Mouse (Mus musculus): ENCODE results near the gene Gm49320. TPM values are rescaled to one million over a fixed set of nuclear protein-coding genes. Genes with fewer than 3 reads are reported as not detected.

The Gm49320 gene
- polyA plus RNA-seq, 1 experiment from 2014 or later, result 1.1 TPM

- no peak for DNase-seq (ENCODE audit: low spot score)
- 16% methylated on average over 31 of the region's 44 CpGs for WGBS
- peak overlapping the region; percentile 30; the same call in 1 of the 2 replicates for H3K9ac ChIP-seq (ENCODE audit: low read depth, low read length)
Observed at GRCm38 (mm10) chr8:4206182-4207015, 32.3 kb upstream of the Gm49320 start.

GRCm38 (mm10) chr8:4207016-4207350, 31.7 kb upstream of the Gm49320 start:
- peak; percentile 4; the same call in 1 of the 2 replicates for ATAC-seq (ENCODE audit: low read depth)

More at GRCm38 (mm10) chr8:4206182-4207015, 32.3 kb upstream of the Gm49320 start:
- H3K4me2 ChIP-seq (ENCODE audit: low read depth, low read length), result peak overlapping the region; percentile 26
- H3K27ac ChIP-seq (replicated peaks; ENCODE audit: low read depth, low read length), result no peak overlapping the region
- no peak overlapping the region for H3K4me3 ChIP-seq (ENCODE audit: low read depth, low read length)
- H3K4me1 ChIP-seq (ENCODE audit: control insufficient read depth, insufficient read depth, low read length), result no peaks in the 10 kb centered on the region
- peak; percentile 31 for ATAC-seq (ENCODE audit: low read depth)
- H3K36me3 ChIP-seq (ENCODE audit: control insufficient read depth, insufficient read depth, low read length), result peaks cover 26% of the 10 kb centered on the region
- H3K9me3 ChIP-seq (ENCODE audit: control insufficient read depth, low read length), result no peaks in the 10 kb centered on the region
- peaks cover 34% of the 10 kb centered on the region for H3K27me3 ChIP-seq (replicated peaks; ENCODE audit: control insufficient read depth, insufficient read depth, low read length)

GRCm38 (mm10) chr8:4211097-4211496, 27.6 kb upstream of the Gm49320 start:
- DNase-seq (ENCODE audit: low spot score) (no peak), ATAC-seq (ENCODE audit: low read depth) (no peak)
- peaks cover 18% of the 10 kb centered on the region for H3K4me1 ChIP-seq (ENCODE audit: control insufficient read depth, insufficient read depth, low read length)
- H3K27me3 ChIP-seq (replicated peaks; ENCODE audit: control insufficient read depth, insufficient read depth, low read length), result peaks cover 33% of the 10 kb centered on the region
- H3K9ac ChIP-seq (ENCODE audit: low read depth, low read length), result no peak overlapping the region
- peaks cover 12% of the 10 kb centered on the region; the same call in 1 of the 2 replicates for H3K36me3 ChIP-seq (ENCODE audit: control insufficient read depth, insufficient read depth, low read length)
- WGBS, result 75% methylated on average over 6 of the region's 6 CpGs
- H3K9me3 ChIP-seq (ENCODE audit: control insufficient read depth, low read length), result no peaks in the 10 kb centered on the region
- H3K27ac ChIP-seq (replicated peaks; ENCODE audit: low read depth, low read length), result no peak overlapping the region
- no peak overlapping the region for H3K4me3 ChIP-seq (ENCODE audit: low read depth, low read length)
- no peak overlapping the region for H3K4me2 ChIP-seq (ENCODE audit: low read depth, low read length)

More at GRCm38 (mm10) chr8:4207016-4207350, 31.7 kb upstream of the Gm49320 start:
- H3K36me3 ChIP-seq (ENCODE audit: control insufficient read depth, insufficient read depth, low read length), result peaks cover 26% of the 10 kb centered on the region
- 0 out of 2 replicates have a peak overlapping the region, but pooled peaks have one; percentile 30 for H3K9ac ChIP-seq (ENCODE audit: low read depth, low read length)
- H3K27ac ChIP-seq (replicated peaks; ENCODE audit: low read depth, low read length), result no peak overlapping the region
- no peaks in the 10 kb centered on the region for H3K9me3 ChIP-seq (ENCODE audit: control insufficient read depth, low read length)
- H3K4me3 ChIP-seq (ENCODE audit: low read depth, low read length), result no peak overlapping the region
- no peak for DNase-seq (ENCODE audit: low spot score)
- 78% methylated on average over 2 of the region's 2 CpGs for WGBS
- no peak overlapping the region for H3K4me2 ChIP-seq (ENCODE audit: low read depth, low read length)
- H3K4me1 ChIP-seq (ENCODE audit: control insufficient read depth, insufficient read depth, low read length), result no peaks in the 10 kb centered on the region
- H3K27me3 ChIP-seq (replicated peaks; ENCODE audit: control insufficient read depth, insufficient read depth, low read length), result peaks cover 34% of the 10 kb centered on the region

- DNase-seq (ENCODE audit: low spot score) (no peak), ATAC-seq (ENCODE audit: low read depth) (peak; percentile 9; the same call in 1 of the 2 replicates)
Observed at GRCm38 (mm10) chr8:4212809-4213209, 25.9 kb upstream of the Gm49320 start.

GRCm38 (mm10) chr8:4213210-4214005, 25.3 kb upstream of the Gm49320 start:
- Histone ChIP-seq H3K36me3 (ENCODE audit: control insufficient read depth, insufficient read depth, low read length) (peaks cover 12% of the 10 kb centered on the region; the same call in 1 of the 2 replicates), H3K4me3 (ENCODE audit: low read depth, low read length) (peak overlapping the region; percentile 46), H3K9me3 (ENCODE audit: control insufficient read depth, low read length) (no peaks in the 10 kb centered on the region), H3K4me1 (ENCODE audit: control insufficient read depth, insufficient read depth, low read length) (peaks cover 18% of the 10 kb centered on the region), H3K27ac (replicated peaks; ENCODE audit: low read depth, low read length) (peak overlapping the region; percentile 7; the same call in 1 of the 2 replicates), H3K9ac (ENCODE audit: low read depth, low read length) (peak overlapping the region; percentile 66), H3K27me3 (replicated peaks; ENCODE audit: control insufficient read depth, insufficient read depth, low read length) (peaks cover 44% of the 10 kb centered on the region), H3K4me2 (ENCODE audit: low read depth, low read length) (peak overlapping the region; percentile 87)
- DNase-seq (ENCODE audit: low spot score) (peak; percentile 70), ATAC-seq (ENCODE audit: low read depth) (peak; percentile 62)
- 3% methylated on average over 18 of the region's 18 CpGs for WGBS

More at GRCm38 (mm10) chr8:4212809-4213209, 25.9 kb upstream of the Gm49320 start:
- H3K27me3 ChIP-seq (replicated peaks; ENCODE audit: control insufficient read depth, insufficient read depth, low read length), result peaks cover 38% of the 10 kb centered on the region
- H3K9ac ChIP-seq (ENCODE audit: low read depth, low read length), result peak overlapping the region; percentile 66
- peaks cover 18% of the 10 kb centered on the region for H3K4me1 ChIP-seq (ENCODE audit: control insufficient read depth, insufficient read depth, low read length)
- WGBS, result 1% methylated on average over 24 of the region's 25 CpGs
- peaks cover 12% of the 10 kb centered on the region; the same call in 1 of the 2 replicates for H3K36me3 ChIP-seq (ENCODE audit: control insufficient read depth, insufficient read depth, low read length)
- H3K27ac ChIP-seq (replicated peaks; ENCODE audit: low read depth, low read length), result no peak overlapping the region; the same call in 1 of the 2 replicates
- H3K4me2 ChIP-seq (ENCODE audit: low read depth, low read length), result peak overlapping the region; percentile 87
- H3K4me3 ChIP-seq (ENCODE audit: low read depth, low read length), result peak overlapping the region; percentile 46
- no peaks in the 10 kb centered on the region for H3K9me3 ChIP-seq (ENCODE audit: control insufficient read depth, low read length)

- Histone ChIP-seq H3K4me2 (ENCODE audit: low read depth, low read length) (peak overlapping the region; percentile 87), H3K27ac (replicated peaks; ENCODE audit: low read depth, low read length) (peak overlapping the region; percentile 7; the same call in 1 of the 2 replicates), H3K9me3 (ENCODE audit: control insufficient read depth, low read length) (no peaks in the 10 kb centered on the region), H3K36me3 (ENCODE audit: control insufficient read depth, insufficient read depth, low read length) (peaks cover 10% of the 10 kb centered on the region; the same call in 1 of the 2 replicates), H3K4me3 (ENCODE audit: low read depth, low read length) (peak overlapping the region; percentile 46), H3K9ac (ENCODE audit: low read depth, low read length) (peak overlapping the region; percentile 66; the same call in 1 of the 2 replicates), H3K27me3 (replicated peaks; ENCODE audit: control insufficient read depth, insufficient read depth, low read length) (peaks cover 47% of the 10 kb centered on the region), H3K4me1 (ENCODE audit: control insufficient read depth, insufficient read depth, low read length) (peaks cover 18% of the 10 kb centered on the region)
- peak; percentile 49 for ATAC-seq (ENCODE audit: low read depth)
- peak; percentile 67 for DNase-seq (ENCODE audit: low spot score)
- 10% methylated on average over 29 of the region's 33 CpGs for WGBS
Observed at GRCm38 (mm10) chr8:4214006-4214980, 24.4 kb upstream of the Gm49320 start.

- Histone ChIP-seq H3K27ac (replicated peaks; ENCODE audit: low read depth, low read length) (no peak overlapping the region), H3K27me3 (replicated peaks; ENCODE audit: control insufficient read depth, insufficient read depth, low read length) (peaks cover 47% of the 10 kb centered on the region), H3K9me3 (ENCODE audit: control insufficient read depth, low read length) (no peaks in the 10 kb centered on the region), H3K9ac (ENCODE audit: low read depth, low read length) (peak overlapping the region; percentile 58), H3K4me3 (ENCODE audit: low read depth, low read length) (peak overlapping the region; percentile 46), H3K4me2 (ENCODE audit: low read depth, low read length) (peak overlapping the region; percentile 83), H3K36me3 (ENCODE audit: control insufficient read depth, insufficient read depth, low read length) (no peaks in the 10 kb centered on the region), H3K4me1 (ENCODE audit: control insufficient read depth, insufficient read depth, low read length) (peaks cover 18% of the 10 kb centered on the region)
- DNase-seq (ENCODE audit: low spot score) (no peak), ATAC-seq (ENCODE audit: low read depth) (no peak)
- 4% methylated on average over 15 of the region's 18 CpGs for WGBS
Observed at GRCm38 (mm10) chr8:4216296-4216695, 22.4 kb upstream of the Gm49320 start.

All from embryonic facial prominence, embryonic 14.5 days (tissue).